Mouse (Mus musculus) G1E (cell line): Measurements from ENCODE around the gene Enox1. TPM values are rescaled to one million over a fixed set of nuclear protein-coding genes. Genes with fewer than 3 reads are reported as not detected.

Source experiments
- ATAC-seq: 2 replicates; pipeline ENCODE4 v1.8.0; 2016; ENCODE audit warnings: mild to moderate bottlenecking; ENCODE audit not compliant: insufficient number of reproducible peaks, poor library complexity, low FRiP score, severe bottlenecking; ENCODE audit errors: extremely low read depth
- DNase-seq: peaks from one replicate; pipeline ENCODE4 v3.0.0; 2012; ENCODE audit warnings: low spot score
- H3K27me3 ChIP-seq: 2 replicates; pipeline ENCODE4 v1.6.1; 2012; ENCODE audit warnings: mild to moderate bottlenecking, low read length, inconsistent platforms; ENCODE audit not compliant: insufficient read depth
- H3K36me3 ChIP-seq: replicated peaks from 2 replicates; pipeline ENCODE3; 2012; ENCODE audit warnings: mild to moderate bottlenecking, inconsistent platforms
- H3K4me1 ChIP-seq: 2 replicates; pipeline ENCODE4 v1.6.1; 2012; ENCODE audit warnings: low read depth, low read length, inconsistent platforms, mixed read lengths; ENCODE audit not compliant: insufficient read depth
- H3K4me3 ChIP-seq: 2 replicates; pipeline ENCODE4 v1.5.1; 2012; ENCODE audit warnings: low read depth, mild to moderate bottlenecking, inconsistent platforms, low read length, moderate library complexity, mixed read lengths
- H3K9me3 ChIP-seq: replicated peaks from 2 replicates; pipeline ENCODE4 v1.6.1; 2012; ENCODE audit warnings: inconsistent platforms
- CTCF ChIP-seq: IDR thresholded peaks from 2 replicates; pipeline ENCODE4 v1.5.1; 2012; ENCODE audit warnings: low read depth, low read length, inconsistent platforms, mixed read lengths
- GATA1 ChIP-seq: IDR thresholded peaks from 2 replicates; pipeline ENCODE4 v1.6.1; 2012; ENCODE audit warnings: borderline replicate concordance, low read length, inconsistent platforms, mixed read lengths
- GATA2 ChIP-seq: IDR thresholded peaks from 2 replicates; pipeline ENCODE4 v1.6.1; 2012; ENCODE audit warnings: low read depth, low read length, inconsistent platforms, borderline replicate concordance
- POLR2AphosphoS5 ChIP-seq: IDR thresholded peaks from 2 replicates; pipeline ENCODE4 v1.6.1; 2012; ENCODE audit warnings: low read depth, low read length, inconsistent platforms; ENCODE audit not compliant: insufficient replicate concordance
- TAL1 ChIP-seq: conservative IDR thresholded peaks from 2 replicates; pipeline ENCODE4 v1.6.1; 2012; ENCODE audit warnings: low read depth, low read length, inconsistent platforms, mixed read lengths
- polyA plus RNA-seq: library from polyadenylated mRNA; stranded (reverse); fragments of >175 nt; gene quantifications from 2 replicates; pipeline ENCODE4 v1.2.3, GENCODE M21; 2012
- total RNA-seq, 2 experiments: library from RNA; stranded (forward) in 1 of 2; stranded (reverse) in 1 of 2; fragments of 200-1000 nt in 1 of 2; fragments of >200 nt in 1 of 2; fragmentation: Nextera tagmentation in 1 of 2; gene quantifications; 2 replicates each; pipeline ENCODE4 v1.2.3; 2014 to 2017

Gene Enox1
- total and polyA plus RNA-seq, 3 experiments: 0.05 TPM; not detected in 2

GRCm38 (mm10) chr14:77670945-77671344 lies 514.4 kb downstream of the Enox1 start:
- DNase-seq: no peak
- no peaks in the 10 kb centered on the region for H3K27me3 ChIP-seq
- H3K4me1 ChIP-seq: no peaks in the 10 kb centered on the region
- H3K36me3 ChIP-seq: no peaks in the 10 kb centered on the region
- H3K9me3 ChIP-seq: peaks cover 64% of the 10 kb centered on the region
- TF ChIP-seq GATA1 (no peak), TAL1 (no peak), GATA2 (no peak), POLR2AphosphoS5 (no peak), CTCF (no peak)
- H3K4me3 ChIP-seq: no peak overlapping the region
- ATAC-seq: no peak

GRCm38 (mm10) chr14:77671961-77672360 lies 515.4 kb downstream of the Enox1 start:
- H3K36me3 ChIP-seq: no peaks in the 10 kb centered on the region
- H3K27me3 ChIP-seq: no peaks in the 10 kb centered on the region
- no peak overlapping the region for H3K4me3 ChIP-seq
- H3K4me1 ChIP-seq: no peaks in the 10 kb centered on the region
- no peak for ATAC-seq
- H3K9me3 ChIP-seq: peaks cover 64% of the 10 kb centered on the region
- TF ChIP-seq GATA1: no peak
- TF ChIP-seq CTCF: no peak
- TF ChIP-seq POLR2AphosphoS5: no peak
- no peak for TF ChIP-seq TAL1
- TF ChIP-seq GATA2: no peak
- no peak for DNase-seq

GRCm38 (mm10) chr14:77673138-77673537 lies 516.6 kb downstream of the Enox1 start:
- no peak for TF ChIP-seq CTCF
- TF ChIP-seq TAL1: no peak
- TF ChIP-seq GATA2: no peak
- no peak for TF ChIP-seq POLR2AphosphoS5
- TF ChIP-seq GATA1: no peak

GRCm38 (mm10) chr14:77677951-77678350 lies 521.4 kb downstream of the Enox1 start:
- no peaks in the 10 kb centered on the region for H3K36me3 ChIP-seq
- H3K27me3 ChIP-seq: no peaks in the 10 kb centered on the region
- no peak overlapping the region for H3K4me3 ChIP-seq
- no peak for TF ChIP-seq GATA1
- TF ChIP-seq CTCF: no peak
- TF ChIP-seq TAL1: no peak
- TF ChIP-seq GATA2: no peak
- no peak for TF ChIP-seq POLR2AphosphoS5
- DNase-seq (no peak), ATAC-seq (no peak)
- H3K9me3 ChIP-seq: peaks cover 56% of the 10 kb centered on the region
- H3K4me1 ChIP-seq: no peaks in the 10 kb centered on the region

More at GRCm38 (mm10) chr14:77673138-77673537, 516.6 kb downstream of the Enox1 start:
- H3K9me3 ChIP-seq: peaks cover 72% of the 10 kb centered on the region
- no peaks in the 10 kb centered on the region for H3K27me3 ChIP-seq
- H3K4me1 ChIP-seq: no peaks in the 10 kb centered on the region
- H3K36me3 ChIP-seq: no peaks in the 10 kb centered on the region
- no peak overlapping the region for H3K4me3 ChIP-seq
- ATAC-seq (no peak), DNase-seq (no peak)

GRCm38 (mm10) chr14:77679877-77680276 lies 523.3 kb downstream of the Enox1 start:
- no peaks in the 10 kb centered on the region for H3K27me3 ChIP-seq
- H3K36me3 ChIP-seq: no peaks in the 10 kb centered on the region
- DNase-seq (no peak), ATAC-seq (no peak)
- TF ChIP-seq POLR2AphosphoS5 (no peak), CTCF (no peak), GATA1 (no peak), GATA2 (no peak), TAL1 (no peak)
- H3K9me3 ChIP-seq: peaks cover 55% of the 10 kb centered on the region
- H3K4me3 ChIP-seq: no peak overlapping the region
- no peaks in the 10 kb centered on the region for H3K4me1 ChIP-seq

- Histone ChIP-seq H3K36me3 (no peaks in the 10 kb centered on the region), H3K27me3 (no peaks in the 10 kb centered on the region), H3K4me3 (no peak overlapping the region), H3K4me1 (no peaks in the 10 kb centered on the region), H3K9me3 (peaks cover 43% of the 10 kb centered on the region)
- TF ChIP-seq GATA1 (no peak), GATA2 (no peak), TAL1 (no peak), CTCF (no peak), POLR2AphosphoS5 (no peak)
- no peak for ATAC-seq
- no peak for DNase-seq
These were observed 526.5 kb downstream of the Enox1 start for GRCm38 (mm10) chr14:77682888-77683555.
